Mouse (Mus musculus): Measurements from ENCODE around the gene Cd320.

- TF ChIP-seq CTCF (IDR thresholded peaks at IDR 0.05; ENCODE audit: low read depth) (no peak), EP300 (IDR thresholded peaks at IDR 0.05; ENCODE audit: low read depth) (no peak)
Observed at GRCm38 (mm10) chr17:33812990-33813389, 29.9 kb upstream of the Cd320 start.
